Mouse (Mus musculus) mouse trophoblast stem cell (cell line): ENCODE measurements around the gene Ceacam19.
"Not testable (repeated sequence)": the region's sequence is repeated elsewhere in the genome, so short reads cannot be mapped to it uniquely, and the experiment has no call there.

Experiments used
- in situ Hi-C, 2 experiments: fragments of 300-500 bp; cut with MseI, MboI; formaldehyde crosslinking; loops; 2 replicates in 1 of 2; 3 replicates in 1 of 2; pipeline ENCODE4 v1.15.1; 2025

Gene Ceacam19

DNA sequence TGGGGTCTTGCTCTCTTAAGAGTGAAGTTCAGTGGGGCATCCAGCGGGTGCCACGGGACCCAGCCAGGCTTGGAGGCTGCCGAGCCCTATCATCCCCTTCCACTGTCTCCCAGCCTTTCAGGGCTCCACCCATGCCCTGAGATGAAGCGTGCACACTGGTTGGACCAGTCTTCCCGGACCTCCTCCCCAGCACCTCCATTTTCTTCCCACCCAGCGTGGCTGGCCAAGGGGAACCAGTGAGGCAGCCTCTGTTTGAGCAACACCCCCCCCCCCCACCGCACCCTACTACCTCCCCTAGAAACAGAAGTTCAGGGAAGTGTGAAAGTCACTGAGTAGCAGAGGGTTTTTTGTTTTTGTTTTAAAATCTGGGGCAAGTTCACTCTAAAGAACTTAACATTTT lies at the start of gene Ceacam19:
Ceacam19 (minus strand) TSS at position 117 of the 400 bp plus-strand sequence.
- in situ Hi-C loops = no loop called here

- in situ Hi-C loops = no loop called here
Measured at GRCm38 (mm10) chr7:19937229-19937821, 49.6 kb upstream of the Ceacam19 start.

DNA sequence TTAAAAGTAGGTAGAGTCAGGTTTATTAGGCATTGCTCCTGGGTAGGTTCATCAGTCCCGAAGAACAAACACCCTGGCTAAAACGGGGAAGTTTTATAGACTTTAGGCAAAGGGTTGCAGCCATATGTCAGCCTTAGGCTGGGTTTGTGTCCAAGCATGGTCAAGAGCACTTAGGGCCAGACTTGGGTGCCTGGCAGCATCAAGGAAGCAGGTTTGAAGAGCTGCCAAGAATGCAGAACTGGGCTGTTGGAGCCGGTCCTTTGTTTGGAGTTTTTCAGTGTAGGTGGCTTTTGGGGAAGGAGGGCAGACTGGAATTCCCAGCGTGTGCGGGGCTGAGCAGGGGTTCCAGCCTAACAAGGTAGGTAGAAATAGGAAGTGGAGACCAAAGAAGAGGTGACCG lies 48.2 kb upstream of the Ceacam19 start:
- in situ Hi-C loops = no loop called here

DNA sequence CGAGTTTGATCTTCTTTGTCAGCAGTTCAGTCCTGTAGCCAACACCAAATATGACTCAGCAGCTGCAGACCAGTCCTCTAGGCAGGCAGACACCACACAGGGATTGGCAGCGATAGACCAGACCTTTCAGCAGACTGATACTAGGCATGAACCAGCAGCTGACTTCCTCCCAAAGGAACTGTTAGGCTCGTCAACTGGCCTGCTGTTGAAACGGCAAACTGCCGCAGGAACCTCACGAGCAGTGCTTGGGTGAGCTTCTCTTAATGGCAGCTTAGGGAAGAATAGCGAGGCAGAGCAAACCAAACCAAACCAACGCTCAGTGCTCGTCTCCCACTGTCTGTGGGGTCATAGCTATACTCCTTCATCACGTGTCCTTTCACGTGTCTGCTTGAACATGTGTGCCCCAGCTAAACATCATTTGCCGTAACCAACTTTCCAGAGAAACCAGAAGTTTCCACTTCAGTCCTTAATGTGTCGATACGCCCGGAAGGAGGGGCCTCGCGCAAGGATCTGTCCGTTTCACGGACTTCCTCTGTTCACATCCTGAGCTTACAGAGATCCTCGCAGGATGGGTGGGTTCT lies 47.5 kb upstream of the Ceacam19 start:
- in situ Hi-C loops = no loop called here

GRCm38 (mm10) chr7:19932877-19933809 lies 45.4 kb upstream of the Ceacam19 start:
- in situ Hi-C loops = no loop called here

GRCm38 (mm10) chr7:19932133-19932876 lies 44.5 kb upstream of the Ceacam19 start:
- in situ Hi-C loops = no loop called here

DNA sequence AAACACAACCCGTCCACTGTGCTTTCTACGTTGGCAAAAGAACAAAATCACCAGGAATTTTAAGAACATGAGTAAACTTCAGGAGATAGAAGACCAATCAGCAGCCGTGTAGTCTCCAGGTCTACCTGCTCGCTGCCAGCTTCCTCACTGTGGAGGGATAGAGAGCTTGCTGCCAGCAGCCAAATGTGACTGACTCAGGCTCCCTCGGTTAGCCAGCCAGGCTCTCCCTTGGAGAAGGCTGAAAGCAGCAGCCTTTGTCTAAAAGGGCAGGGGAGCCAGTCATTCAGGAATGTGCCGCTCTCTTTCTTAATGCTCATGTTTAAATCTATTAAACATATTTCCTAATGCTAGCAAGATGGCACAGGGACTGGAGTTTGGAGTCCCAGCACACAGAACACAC lies 42.7 kb upstream of the Ceacam19 start:
- in situ Hi-C loops = not testable (repeated sequence)

GRCm38 (mm10) chr7:19928486-19928885 lies 40.7 kb upstream of the Ceacam19 start:
- in situ Hi-C loops = no loop called here

DNA sequence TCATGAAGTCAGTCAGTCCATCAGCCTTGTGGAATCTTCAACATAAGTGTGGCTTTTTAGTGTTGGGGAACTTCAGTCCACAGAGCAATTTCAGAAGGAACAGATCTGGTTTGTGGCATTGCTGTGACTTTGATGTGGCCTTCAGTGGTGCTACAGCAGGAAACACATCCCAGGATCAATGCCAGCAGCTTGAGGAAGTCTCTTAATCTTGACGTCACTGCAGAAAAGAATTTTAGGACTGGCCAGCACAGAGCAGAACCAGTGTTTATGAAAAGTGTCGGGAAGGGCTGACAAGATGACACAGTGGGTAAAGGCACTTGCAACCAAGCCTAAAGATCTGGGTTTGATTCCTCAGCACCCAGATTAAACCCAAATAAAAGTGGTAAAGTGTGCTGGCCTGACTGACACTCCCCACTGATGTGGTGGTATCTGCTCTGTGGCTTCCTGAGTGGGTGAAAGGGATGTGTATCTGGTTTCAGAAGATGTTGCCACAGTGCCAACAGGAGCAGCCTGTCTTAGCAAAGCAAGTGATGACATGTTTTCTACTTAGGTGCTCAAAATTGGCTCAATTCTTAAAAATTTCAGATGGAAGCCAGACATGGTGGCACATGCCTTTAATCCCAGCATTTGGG lies 39.2 kb upstream of the Ceacam19 start:
- in situ Hi-C loops = no loop called here

- in situ Hi-C loops = no loop called here
Measured at GRCm38 (mm10) chr7:19925376-19925775, 37.6 kb upstream of the Ceacam19 start.

DNA sequence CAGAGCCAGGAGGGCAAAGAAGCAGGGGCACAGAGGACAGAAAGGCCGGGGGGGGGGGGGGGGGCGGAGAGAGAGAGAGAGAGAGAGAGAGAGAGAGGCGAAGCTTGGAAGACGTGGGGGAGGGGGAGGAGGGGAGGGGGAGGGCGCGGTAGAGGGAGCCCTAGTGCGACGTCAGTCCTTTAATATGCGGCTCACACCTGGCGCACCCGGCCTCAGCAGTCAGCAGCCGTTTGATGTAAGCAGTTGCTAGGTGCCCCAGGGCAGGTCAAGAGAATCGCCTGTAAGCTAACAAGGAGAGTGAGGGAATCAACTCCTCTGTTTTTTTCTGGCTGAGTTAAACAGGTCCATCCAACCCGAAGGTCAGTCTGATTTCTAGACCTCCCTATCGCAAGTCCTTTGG lies 36.0 kb upstream of the Ceacam19 start:
- in situ Hi-C loops = no loop called here

DNA sequence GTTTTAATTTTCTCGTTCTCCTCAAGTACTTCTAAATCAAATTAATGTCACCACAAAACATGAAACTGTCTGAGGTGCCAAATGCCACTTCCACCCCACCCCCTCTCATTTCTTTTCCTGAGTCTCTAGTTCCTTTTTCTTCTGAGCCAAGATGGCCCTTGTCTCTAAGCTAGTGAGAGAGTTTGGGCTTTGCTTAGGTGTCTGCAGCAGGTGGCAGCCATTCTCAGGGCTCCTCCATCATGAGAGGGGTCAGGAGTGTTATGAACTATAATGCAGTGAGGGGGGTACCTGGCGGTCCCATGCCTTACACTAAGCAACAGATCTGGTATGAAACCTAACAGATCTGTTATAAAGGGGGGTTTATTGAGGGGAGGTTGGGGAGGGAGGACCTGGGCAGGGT lies 35.6 kb upstream of the Ceacam19 start:
- in situ Hi-C loops = no loop called here

DNA sequence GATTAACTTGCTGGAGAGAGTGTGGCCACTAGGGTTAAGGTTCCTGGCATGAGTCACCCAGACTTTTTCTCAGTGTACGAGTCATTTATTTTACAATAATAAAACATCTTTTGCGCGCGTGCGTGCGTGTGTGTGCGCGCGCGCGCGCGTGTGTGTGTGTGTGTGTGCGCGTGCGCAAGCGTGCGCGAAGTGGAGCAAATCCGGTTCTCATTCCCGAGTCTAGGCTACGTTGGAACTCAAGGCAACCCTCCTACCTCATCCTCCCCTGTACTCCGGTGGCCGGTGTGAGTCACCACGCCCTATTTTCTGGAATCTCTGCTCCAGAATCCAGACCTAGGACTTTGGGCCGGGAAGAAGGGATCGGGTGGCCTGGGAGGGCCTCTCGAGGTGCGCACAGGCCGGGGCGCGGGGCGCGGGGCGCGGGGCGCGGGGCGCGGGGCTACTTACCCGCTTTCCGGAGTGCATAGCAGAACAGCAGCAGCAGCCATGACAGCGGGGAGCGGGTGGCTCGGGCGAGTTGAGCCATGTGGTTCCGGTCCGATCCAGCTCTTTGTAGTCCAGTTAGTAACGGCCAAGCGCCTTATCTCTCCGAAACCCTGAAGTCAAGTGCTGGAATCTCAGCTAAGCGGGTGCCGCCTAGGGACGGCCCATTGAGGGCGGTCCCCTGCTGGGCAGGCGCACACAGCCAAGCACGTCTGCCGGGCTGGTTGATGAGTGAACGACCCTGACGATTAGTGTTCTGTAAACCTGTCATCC lies 32.9 kb upstream of the Ceacam19 start, which contains the start of gene Pvr:
Pvr (minus strand) TSS at position 655 of the 756 bp plus-strand sequence.
- in situ Hi-C loops = no loop called here

- in situ Hi-C loops = no loop called here
Measured at GRCm38 (mm10) chr7:19920166-19920505, 32.4 kb upstream of the Ceacam19 start.

- in situ Hi-C loops = loop anchor here (5.0 kb wide), 2 partner anchors 38 to 43 kb away; partner anchors contain the start of gene Igsf23 (in 1 of the 2)
Measured at GRCm38 (mm10) chr7:19914558-19914957, 26.8 kb upstream of the Ceacam19 start.

DNA sequence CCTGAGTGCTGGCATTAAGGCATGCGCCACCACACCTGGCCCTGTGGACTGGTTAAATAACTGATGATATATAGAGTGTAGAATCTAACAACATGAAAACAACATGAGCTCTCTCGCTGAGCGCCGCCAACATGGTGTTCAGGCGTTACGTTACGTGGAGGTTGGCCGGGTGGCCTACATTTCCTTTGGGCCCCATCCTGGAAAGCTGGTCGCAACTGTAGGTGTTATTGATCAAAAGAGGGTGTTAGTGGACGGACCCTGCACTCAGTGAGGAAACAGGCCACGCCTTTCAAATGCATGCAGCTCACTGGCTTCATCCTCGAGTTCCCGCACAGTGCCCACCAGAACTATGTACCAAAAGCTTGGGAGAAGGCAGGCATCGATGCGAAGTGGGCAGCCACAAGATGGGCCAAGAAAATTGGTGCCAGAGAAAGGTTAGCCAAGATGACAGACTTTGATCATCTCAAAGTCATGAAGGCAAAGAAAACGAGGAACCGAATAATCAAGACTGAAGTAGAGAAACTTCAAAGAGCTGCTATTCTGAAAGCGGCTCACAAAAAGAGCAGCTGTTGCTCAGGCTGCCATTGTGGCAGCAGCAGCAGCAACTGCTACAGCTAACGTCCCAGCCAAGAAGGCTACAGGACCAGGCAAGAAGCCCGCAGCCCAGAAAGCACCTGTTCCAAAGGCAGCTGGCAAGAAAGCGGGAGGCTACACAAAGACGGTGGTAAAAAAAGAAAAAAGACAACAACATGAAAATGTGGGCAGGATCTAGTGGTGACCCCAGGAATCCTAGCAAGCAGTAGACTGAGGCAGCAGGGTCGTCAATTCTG lies 24.1 kb upstream of the Ceacam19 start:
- in situ Hi-C loops = loop anchor here (5.0 kb wide), 2 partner anchors 40 to 45 kb away; partner anchors contain the start of gene Igsf23 (in 1 of the 2)

GRCm38 (mm10) chr7:19911292-19911658 lies 23.5 kb upstream of the Ceacam19 start:
- in situ Hi-C loops = loop anchor here (5.0 kb wide), 2 partner anchors 41 to 46 kb away; partner anchors contain the start of gene Igsf23 (in 1 of the 2)

- in situ Hi-C loops = loop anchor here (5.0 kb wide), 2 partner anchors 42 to 47 kb away; partner anchors contain the start of gene Igsf23 (in 1 of the 2)
Measured at GRCm38 (mm10) chr7:19910421-19911291, 22.9 kb upstream of the Ceacam19 start.
